Mouse (Mus musculus) left cerebral cortex, adult 8-10 months (tissue): ENCODE data around the gene Chmp5. TPM values are rescaled to one million over a fixed set of nuclear protein-coding genes. Genes with fewer than 3 reads are reported as not detected.
"Not testable (repeated sequence)": the region's sequence is repeated elsewhere in the genome, so short reads cannot be mapped to it uniquely, and the experiment has no call there.

Source experiments
- DNase-seq, 2 experiments: peaks; one replicate each; pipeline ENCODE4 v3.0.0; 2022; ENCODE audit warnings: low spot score in 2 of 2
- total RNA-seq, 4 experiments: library from RNA; stranded (reverse); gene quantifications; 2 replicates each; pipeline ENCODE4 v1.2.4; 2022

Chmp5 gene
- total RNA-seq: 10 to 100 TPM; 73.9 to 90.3 (median 79.7) TPM

DNA sequence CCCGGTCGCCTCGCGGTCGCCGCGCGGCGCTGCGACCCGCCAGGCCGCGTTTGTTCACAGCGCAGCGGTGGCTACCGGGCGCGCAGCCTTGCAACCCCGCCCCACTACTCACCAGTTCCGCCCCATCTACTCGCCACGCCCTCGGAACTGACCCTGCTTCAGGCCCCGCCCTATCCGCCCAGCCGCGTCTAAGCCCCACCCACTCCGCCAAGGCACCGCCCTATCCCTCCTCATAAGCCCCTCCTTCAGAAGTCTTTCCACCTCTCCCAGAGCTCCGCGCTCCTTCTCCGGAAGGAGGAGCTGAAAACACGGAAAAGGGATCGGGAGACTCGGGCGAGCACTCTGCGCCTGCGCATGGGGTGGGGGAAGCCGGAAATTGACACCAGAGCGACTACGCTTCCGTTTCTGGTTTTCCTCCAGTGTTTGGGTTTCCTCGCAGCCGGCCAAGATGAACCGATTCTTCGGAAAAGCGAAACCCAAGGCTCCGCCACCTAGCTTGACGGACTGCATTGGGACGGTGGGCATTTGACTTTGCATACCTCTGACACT lies at the start of gene Chmp5, which contains the start of gene Bag1:
TSS of gene Chmp5 (plus strand) at position 248 of the 549 bp plus-strand sequence.
TSS of gene Bag1 (minus strand) at position 135 of the 549 bp plus-strand sequence.
- peak; percentile 91 to 97 for DNase-seq

- DNase-seq: no peak
These were observed 49.6 kb upstream of the Chmp5 start for GRCm38 (mm10) chr4:40898476-40899044.

DNA sequence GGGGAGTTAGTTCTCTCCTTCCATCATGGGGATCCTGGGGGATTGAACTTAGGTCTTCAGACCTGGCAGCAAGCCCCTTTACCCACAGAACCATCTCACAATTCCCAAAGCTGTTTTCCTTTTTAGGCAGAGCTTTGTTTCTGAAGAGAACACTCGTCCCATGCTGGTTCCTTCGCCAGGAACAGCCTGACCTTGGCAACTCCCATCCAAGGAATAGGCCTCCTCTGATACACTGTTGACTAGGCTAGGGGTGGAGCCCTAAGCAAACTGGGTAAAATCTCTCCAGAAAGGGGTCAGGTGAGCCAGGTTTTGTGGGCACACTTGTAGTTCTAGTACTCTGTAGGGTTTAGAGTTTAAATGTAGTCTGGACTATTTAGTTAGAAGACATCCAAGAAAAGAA lies 48.9 kb upstream of the Chmp5 start:
- no peak for DNase-seq

DNA sequence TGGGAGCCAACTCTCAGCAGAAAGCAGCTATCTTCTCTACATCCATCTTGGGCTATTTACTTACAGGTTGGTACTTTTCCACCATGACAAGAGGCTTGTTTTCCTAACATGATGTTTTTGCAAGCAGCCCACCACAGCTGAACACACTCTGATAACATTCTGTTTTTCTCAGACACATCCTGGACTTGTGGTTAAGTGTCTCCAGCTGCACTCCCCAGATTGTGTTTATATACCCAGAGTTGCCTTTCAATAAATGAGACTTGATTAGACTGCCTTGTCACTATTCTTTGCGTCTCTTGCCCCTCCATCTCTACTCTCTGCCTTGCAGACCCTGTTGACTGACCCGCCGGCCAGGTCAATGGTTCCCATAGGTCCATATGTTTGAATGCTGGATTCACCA lies 48.1 kb upstream of the Chmp5 start:
- no peak for DNase-seq

DNA sequence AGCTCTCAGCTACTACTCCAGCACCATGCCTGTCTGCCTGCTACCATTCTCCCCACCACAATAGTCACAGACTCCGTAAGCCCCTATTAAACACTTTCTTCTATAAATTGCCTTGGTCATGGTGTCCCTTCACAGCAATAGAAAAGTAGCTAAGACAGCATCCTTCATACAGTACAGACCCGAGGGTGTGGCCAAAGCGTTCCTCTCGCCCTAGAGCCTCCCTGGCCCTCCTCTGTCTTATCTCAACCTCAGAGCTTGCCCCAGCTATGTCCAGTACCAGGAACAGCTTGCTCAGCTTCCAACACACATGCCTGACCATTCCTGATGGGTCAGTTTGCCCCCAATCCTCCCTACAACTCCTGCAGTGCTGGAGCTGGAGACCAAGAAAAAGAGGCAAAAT lies 47.6 kb upstream of the Chmp5 start:
- no peak for DNase-seq

- DNase-seq: no peak
These were observed 41.9 kb upstream of the Chmp5 start for GRCm38 (mm10) chr4:40906298-40906697.

DNA sequence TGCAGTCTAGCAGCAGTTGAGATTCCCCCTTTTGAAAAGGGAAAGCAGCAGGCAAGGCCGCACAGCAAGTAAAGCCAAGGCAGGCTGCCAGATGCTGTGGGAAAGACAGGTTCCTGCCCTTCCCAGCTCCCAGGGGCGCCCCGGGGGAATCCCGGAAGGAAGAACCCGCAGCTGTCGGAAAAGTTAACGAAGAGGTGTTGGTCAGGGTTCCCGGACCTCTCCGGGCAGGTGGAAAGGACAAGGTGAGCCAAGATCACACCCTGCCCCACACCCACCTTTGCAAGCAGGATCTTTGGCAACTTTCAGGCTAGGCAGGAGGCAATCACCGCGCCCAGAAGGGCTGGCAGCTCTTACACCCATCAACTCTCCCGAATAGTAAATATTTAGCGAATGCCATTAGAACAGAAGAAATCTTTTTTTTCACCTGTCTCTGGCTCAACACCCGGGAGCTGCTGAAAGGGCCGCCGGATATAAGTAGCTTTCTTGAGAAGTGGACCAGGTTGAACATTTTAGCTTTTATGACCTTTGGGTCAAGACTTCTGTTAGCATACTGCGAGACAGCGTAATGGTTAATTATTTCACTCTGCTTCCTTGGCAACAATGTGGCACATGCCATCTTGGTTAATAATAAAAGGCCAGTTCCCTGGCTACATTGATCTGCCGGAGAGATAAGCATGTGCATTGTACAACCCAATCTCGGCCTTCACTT lies 39.8 kb upstream of the Chmp5 start:
- no peak for DNase-seq

DNA sequence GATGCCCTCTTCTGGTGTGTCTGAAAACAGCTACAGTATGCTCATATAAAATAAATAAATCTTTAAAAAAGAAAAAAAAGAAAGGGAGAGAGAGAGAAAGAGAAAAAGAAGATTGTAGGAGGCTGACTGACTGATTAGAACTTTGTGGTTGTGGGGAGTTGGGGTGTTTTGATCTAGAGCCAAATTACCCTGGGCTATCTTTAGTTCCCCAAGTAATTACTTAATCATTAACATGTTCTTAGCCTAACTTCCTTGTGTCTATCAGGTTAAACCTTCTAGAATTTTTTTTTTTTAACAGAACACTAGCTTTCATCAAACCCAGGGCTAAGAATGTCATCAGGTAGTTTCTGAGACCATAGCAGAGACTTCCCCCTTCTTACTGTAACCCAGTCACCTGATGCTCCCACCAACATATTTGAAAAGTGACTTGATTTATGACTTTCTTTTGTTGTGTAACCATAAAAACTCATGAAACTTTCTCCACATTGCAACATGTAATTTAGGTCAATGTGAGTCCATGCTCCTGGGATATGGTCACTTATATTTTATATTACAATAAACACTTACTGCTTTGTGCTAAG lies 33.8 kb upstream of the Chmp5 start:
- no peak for DNase-seq

DNA sequence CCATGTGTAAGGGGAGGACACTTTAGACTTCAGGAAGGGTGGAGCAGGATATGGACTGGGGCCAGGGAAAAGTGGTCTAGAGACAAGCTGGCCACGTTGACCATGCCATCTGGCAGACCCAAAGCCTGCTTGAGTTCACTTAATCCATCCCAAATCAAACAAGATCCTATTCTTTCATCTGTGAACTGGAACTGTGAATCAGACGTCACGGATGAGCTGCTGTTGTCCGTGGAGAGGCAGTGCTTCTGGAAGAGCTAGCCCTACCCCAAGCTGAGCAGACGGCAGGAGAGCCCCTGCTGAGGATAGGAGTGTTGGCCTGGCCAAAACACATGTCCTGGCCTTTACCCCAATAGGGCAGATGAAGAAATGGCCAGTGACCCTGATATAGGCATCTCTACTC lies 32.3 kb upstream of the Chmp5 start:
- DNase-seq: no peak

- no peak for DNase-seq
These were observed 31.5 kb upstream of the Chmp5 start for GRCm38 (mm10) chr4:40916592-40917155.

DNA sequence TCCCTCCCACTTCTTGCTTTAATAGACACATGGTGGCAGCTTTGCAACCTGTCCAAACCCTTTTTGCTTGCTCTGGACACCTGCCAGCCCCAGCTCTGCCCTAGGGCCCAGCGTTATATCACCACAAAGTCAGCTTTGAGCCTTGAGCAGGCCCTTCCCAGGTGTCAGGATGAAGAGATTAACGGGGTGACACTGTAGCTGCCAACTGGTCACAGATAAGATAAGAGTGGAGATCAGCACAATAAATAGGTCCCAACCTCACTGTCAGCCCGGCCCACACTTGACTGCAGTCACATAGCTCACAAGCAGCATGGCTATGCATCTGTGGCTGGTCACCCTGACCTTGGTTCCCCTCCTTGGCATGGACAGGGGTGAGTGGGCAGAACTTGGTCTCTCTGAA lies 28.4 kb upstream of the Chmp5 start, which contains the start of gene Spink4:
TSS of gene Spink4 (plus strand) at position 268 of the 400 bp plus-strand sequence.
- DNase-seq: no peak

DNA sequence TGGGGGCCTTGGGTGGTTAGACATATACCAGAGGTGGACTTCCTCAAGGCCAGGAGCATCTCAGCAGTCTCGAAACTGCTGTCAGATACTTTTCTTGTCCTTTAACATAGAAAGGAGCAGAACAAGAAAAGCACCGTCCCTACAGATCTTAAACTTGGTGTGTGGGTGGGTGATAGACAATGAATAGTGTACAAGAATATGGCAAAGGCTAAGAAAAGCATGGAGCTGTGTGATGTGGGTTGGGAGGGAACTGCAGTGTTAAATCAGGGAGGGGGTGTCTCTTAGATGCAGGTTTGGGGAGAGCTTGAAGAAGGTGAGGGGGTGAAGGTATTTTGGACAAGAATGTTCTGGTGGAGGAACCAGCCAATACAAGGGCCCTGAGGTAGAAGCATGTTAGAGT lies 27.6 kb upstream of the Chmp5 start:
- peak in 1 of 2 experiments; percentile 52 for DNase-seq

DNA sequence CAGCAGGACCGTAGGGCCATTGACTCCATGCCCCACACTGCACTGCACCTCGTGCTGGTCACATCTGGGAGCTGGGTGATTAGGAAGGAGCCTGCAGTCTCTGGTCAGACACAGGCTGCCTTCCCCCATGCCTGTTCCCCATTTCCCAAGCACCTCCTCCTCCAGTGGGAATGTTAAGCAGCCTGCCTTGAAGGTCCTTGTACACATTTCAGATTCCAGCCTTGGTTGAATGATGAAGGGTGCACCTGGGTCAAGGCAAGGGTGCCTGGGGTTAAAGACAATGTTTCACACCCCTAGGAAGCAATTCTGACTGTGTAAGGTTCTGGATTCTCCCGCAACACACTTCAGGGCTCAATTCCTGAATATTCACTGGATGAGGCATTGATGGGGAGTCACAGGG lies 26.9 kb upstream of the Chmp5 start:
- DNase-seq: no peak

DNA sequence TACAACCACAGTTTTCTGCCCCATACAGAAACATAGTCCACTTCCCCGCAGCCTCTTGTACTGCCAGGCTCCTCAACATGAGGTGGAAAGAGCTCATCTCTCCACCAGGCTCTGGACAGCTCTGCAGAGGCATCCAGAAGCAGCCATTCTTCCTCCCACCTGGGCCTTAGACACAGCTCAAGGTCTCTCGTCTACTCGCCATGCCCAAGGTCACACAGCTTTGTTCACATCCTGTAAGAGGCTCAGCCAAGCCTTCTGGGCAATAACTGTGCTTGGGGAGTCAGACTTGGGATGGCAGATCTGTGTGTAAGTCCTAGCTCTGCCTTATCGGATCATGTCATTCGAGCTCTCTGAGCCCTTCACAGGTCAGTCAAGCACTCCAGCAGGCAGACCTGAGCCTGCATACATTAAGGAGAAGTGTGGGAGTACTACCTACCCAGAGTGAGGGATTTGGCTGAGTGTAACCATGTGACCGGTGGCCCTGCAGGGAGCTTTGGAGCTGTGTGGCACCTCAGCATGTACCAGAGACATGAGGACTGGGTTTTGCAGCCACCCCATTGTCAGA lies 25.0 kb upstream of the Chmp5 start:
- no peak for DNase-seq

DNA sequence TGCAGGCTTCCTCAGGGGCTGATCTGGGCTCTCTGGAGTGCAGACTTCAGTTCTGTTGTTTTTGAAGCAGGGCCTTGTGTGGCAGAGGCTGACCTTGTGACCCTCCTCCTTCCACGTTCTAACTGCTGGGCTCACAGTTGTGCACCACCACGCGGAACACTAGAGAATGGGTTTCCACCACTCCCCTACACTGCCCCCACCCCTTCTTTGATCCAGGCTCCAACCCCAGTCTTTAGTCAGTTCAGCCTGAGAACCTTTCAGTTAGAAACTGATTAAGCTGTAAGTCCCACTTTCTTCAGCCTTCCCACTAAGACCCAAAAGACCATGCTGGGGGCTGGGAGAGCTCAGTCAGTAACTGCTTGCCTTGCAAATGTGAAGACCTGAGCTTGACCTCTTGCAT lies 22.6 kb upstream of the Chmp5 start:
- DNase-seq: no peak

DNA sequence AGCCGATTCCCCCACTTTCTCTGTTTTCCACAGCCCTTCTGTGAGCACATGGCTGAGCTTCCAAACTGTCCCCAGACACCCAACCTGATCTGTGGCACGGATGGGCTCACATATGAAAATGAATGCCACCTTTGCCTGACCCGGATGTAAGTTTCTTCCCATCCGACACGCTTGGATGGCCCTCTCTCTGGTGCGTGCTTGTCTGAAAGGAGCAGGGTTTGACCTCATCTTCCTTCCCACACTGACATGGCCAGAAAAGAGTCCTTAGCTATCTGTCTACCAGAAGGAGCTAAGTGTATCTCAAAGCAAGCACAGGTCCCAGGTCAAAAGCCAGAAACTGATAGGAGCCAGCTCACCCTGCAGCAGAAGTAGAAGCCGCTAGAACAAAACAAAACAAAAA lies 19.2 kb upstream of the Chmp5 start:
- DNase-seq: no peak

DNA sequence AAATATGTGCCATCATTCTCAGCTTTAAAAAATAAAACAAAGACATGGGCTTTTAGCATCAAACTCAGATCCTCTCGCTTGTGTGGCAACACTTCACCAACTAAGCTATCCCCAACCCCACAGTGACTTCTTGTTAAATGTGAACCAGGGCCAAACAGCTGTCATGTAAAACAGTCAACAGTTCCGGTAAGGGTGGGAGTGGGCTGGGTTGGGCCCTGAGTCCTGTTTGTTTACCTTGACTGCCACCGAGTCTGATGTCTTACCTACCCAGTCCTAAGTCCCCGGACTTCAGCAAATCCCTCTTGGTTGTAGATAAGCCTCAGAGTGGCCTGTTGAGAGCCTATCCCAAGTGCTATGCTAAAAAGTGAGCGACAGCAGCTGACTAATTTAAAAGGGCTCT lies 14.5 kb upstream of the Chmp5 start:
- no peak for DNase-seq

DNA sequence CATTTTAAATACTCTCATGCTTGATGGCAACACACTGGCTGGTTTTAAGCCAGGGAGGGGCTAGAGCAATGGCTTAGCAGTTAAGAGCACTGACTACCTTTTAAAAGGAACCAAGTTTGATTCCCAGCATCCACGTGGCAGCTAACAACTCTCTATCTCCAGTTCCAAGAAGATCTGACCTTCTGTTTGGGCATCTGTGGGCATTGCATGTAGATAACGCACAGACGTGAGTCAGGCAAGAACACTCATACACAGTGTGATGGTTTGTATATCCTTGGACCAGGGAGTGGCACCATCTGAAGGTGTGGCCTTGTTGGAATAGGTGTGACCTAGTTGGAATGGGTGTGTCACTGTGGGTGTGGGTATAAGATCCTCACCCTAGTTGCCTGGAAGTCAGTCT lies 13.8 kb upstream of the Chmp5 start:
- not testable (repeated sequence) for DNase-seq

GRCm38 (mm10) chr4:40936175-40936839 lies 11.9 kb upstream of the Chmp5 start:
- DNase-seq: peak in 1 of 2 experiments; percentile 58

- no peak for DNase-seq
These were observed 9.4 kb upstream of the Chmp5 start for GRCm38 (mm10) chr4:40938793-40939192.

DNA sequence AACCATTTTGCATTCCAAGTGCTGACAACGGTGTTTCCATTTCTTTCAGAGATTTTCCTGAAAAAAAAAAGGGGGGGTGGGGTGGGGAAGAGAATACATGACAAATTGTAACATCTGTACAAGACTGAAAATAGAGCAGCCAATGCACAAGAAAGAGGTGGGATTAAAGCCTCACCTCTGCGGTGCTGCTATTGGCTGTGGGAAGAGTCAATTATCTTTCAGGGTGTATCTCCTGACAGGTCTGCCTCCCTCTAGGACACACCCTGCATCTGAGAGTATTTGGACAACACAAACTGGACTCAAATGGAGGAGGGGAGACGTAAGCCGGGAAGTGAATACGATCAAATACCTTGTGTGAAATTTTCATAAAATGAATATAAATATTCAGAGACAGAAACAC lies 4.6 kb upstream of the Chmp5 start:
- no peak for DNase-seq
